Mouse (Mus musculus): ENCODE measurements at regions not wholly inside any gene's neighbourhood (a gene's known extent, or its start where the extent isn't known, plus 50 kb on each side); places are given as distances from the start of the nearest gene placed in this dataset.
A peak's percentile ranks its signal among the peaks of the same experiment; 100 is the strongest.

- peak; percentile 89 for ATAC-seq (replicated peaks; ENCODE audit: poor library complexity)
Observed at GRCm38 (mm10) chr4:10770026-10770643, 104.2 kb upstream of the 2610301B20Rik start.

GRCm38 (mm10) chr4:10774557-10775215 lies 99.6 kb upstream of the 2610301B20Rik start:
- no peak for ATAC-seq (replicated peaks; ENCODE audit: poor library complexity)

- no peak for ATAC-seq (replicated peaks; ENCODE audit: poor library complexity)
Observed at GRCm38 (mm10) chr4:10786701-10787100, 87.6 kb upstream of the 2610301B20Rik start.

DNA sequence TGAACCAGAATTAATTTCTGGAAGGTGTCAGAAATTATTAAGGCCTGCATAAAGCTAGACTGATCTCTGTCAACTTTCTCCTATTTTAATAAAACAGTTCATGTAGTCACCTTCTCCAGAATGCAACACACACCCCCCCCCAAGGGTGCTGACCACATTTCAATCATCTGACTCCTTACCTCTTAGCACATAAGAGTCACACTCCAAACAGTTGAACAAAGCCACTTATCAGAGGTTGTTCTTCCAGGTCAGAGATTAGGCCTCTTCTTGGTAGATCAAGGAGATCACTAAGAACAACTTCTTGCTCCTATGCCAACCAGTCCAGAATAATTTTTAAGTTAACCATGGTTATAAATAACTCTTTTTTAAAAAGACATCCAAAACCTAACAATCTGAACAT lies 86.0 kb upstream of the 2610301B20Rik start:
- no peak for ATAC-seq (replicated peaks; ENCODE audit: poor library complexity)

GRCm38 (mm10) chr4:10789141-10789540 lies 85.2 kb upstream of the 2610301B20Rik start:
- no peak for ATAC-seq (replicated peaks; ENCODE audit: poor library complexity)

DNA sequence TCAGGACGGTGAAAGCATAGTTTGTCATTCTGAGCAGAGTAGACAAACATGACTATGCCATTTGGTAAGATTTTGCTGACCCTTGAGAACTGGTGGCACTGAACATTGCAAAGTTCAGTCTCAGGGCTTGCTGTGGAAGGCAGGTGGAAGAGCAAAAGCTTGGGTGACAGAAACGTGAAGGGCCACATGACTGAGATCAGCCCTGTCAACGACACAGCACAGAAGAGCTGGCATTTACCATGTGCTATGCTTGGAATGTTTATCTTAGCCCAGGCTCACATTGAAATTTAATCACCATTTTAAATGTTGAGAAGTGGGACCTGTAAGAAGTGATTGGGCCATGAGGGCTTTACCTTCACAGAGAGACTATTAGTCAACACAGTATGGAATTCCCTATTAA lies 81.7 kb upstream of the 2610301B20Rik start:
- no peak for ATAC-seq (replicated peaks; ENCODE audit: poor library complexity)

DNA sequence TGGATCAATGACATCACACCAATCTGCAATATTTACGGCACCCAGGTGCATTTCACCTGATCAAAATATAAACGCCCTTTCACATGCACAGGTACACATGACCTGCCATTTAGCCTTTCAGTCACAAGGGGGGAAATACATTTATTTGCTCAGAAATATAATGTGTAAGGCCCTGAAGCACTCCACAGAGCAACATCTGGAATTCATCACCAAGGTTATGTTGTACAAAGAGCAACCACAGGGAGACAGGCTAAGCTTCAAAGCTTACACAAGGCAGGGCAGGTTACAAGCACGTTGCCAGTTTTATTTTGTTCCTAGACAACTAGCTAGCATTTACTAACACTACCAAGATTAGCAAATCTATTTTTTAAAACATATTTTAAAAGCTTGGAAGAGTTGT lies 79.8 kb upstream of the 2610301B20Rik start:
- ATAC-seq (replicated peaks; ENCODE audit: poor library complexity): no peak

DNA sequence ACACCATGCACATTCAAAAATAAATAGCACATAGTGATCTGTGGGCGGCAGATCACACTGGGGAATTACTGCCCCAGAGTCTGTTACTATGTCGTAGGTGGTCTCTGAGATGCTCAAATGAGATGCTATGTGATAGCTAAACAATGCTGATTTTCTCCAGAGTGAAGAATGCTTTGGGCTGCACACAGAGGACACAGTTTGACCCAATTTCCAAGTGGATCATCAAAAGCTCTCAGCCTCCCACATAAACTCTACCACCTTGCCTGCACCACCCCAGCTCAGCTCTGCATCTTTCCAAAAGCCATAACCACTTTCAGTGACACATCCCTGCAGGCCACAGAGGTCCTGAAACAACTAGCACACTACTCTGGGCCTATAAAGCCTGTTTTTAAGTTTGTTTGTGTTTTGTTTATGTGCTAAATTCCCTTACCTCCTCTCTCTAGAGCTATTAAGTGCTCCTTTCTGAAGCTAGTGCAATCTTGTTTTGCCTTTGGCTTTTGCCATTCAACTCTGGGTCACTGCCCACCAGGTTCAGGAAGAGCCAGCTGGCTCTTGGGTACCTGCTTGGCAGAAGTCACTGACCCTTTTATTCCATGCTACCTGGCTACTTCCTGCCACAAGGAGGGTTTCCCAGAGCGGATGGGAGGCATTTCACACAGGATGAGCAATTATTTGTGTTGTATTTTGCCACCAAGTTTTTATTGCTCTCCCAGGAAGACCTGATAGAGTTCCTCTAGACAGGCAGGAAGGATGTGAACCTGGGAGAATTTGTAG lies 73.3 kb upstream of the 2610301B20Rik start:
- ATAC-seq (replicated peaks; ENCODE audit: poor library complexity): no peak

DNA sequence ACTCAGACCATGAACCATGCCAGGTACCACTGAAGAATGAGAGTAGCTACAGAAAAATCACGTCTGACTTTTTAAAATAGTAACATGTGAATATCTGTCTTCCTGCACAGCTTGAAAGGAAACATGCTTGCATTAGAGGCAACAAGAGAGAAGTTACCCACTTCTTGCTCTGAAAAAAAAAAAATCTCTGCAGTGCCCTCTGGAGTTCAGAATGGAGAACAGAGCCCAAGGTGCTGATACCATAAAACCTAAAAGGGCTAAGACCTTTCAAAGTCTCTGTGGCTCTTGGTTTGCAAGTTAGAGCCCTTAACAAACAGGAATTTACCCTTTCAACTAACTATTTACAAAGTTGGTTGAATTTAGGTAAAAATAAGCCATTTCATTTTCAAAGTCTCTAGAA lies 69.6 kb upstream of the 2610301B20Rik start:
- 0 out of 2 replicates have a peak, but pooled peaks have one; percentile 23 for ATAC-seq (replicated peaks; ENCODE audit: poor library complexity)

DNA sequence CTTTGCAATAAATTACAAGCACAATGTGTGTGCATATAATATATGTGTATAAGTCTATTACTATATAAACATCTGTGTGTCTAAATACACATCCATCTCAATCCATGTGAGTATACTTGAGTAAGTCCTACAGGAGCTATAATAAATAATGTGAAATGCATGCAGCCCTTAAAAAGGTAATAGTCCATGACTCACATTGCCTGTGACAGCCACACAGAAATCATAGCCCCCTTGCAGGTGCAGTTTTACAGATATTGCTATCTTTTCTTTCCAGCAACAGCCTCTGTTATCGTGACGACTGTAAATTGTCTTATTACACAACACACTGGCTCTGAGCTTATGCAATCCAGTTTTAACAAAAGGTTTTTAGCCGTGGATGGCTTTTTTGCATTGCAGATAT lies 67.0 kb upstream of the 2610301B20Rik start:
- ATAC-seq (replicated peaks; ENCODE audit: poor library complexity): no peak

DNA sequence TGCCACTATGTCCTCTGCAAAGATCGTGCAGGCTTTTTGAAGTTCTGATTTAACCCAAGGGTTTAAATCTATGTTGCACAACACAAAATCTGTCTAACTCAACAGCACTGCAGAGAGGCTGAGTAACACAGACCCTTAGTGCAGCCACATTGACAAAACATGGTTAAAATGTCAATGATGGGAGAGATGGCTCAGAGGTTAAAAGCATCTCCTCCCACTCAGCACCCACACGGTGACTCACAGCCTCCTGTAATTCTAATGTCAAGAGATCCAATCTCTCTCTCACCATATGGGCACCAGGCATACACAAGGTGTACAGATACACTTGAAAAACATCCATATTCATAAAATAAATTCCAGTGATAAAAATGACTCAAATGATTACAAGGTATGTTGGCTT lies 61.4 kb upstream of the 2610301B20Rik start:
- ATAC-seq (replicated peaks; ENCODE audit: poor library complexity): no peak
